Mouse (Mus musculus) bone marrow, adult 2 months (tissue): Measurements from ENCODE around the gene Medag.

Experiments
- CTCF ChIP-seq: fragments of 200-500 bp; IDR thresholded peaks from 2 replicates; pipeline ENCODE4 v1.5.1; 2011; ENCODE audit warnings: low read length, control low read depth; ENCODE audit not compliant: control insufficient read depth, insufficient read depth
- POLR2A ChIP-seq: fragments of 200-500 bp; IDR thresholded peaks from 2 replicates; pipeline ENCODE4 v1.6.1; 2011; ENCODE audit warnings: low read depth, mild to moderate bottlenecking, control low read depth, low read length, borderline replicate concordance; ENCODE audit not compliant: control insufficient read depth

- TF ChIP-seq CTCF, result no peak
- no peak for TF ChIP-seq POLR2A
Observed at GRCm38 (mm10) chr5:149404710-149405109, 6.8 kb upstream of the Medag start.
